9 mouse cellular contexts compared by ENCODE assay signal in the genomic region with DNA sequence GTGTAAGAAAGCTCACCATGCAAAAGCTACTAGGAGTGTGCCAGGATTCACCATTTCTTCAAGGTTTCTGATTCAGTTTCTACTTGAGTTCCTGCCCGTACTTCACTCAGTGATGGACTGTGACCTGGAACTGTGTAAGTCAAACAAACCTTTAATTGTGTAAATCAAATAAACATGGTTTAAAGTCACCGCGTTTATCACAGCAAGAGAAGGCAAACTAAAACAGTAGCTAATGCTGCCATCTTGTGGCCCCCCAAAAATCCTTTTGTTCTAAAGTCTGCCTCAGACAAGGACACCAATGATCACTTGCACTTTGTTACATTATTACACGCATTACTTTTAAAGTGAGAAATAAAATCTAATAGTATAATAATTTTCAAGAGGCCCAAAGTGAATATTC.
DNase-seq lines count a peak whose midpoint lies in the region; ATAC-seq and TF ChIP-seq lines count a peak whose summit lies in the region.
"Had no signal": no experiment of that assay in that cellular context is flagged by ENCODE, and none has a peak within 500 bp of the region (broad histone marks: within the 10 kb centered on the region; RNA-seq: fewer than 3 reads in every experiment).

No protein-coding gene starts in this region.

- peak; percentile 50 for TF ChIP-seq CTCF in lung, postnatal 0 days (IDR thresholded peaks at IDR 0.05)
- no peak for TF ChIP-seq CTCF in lung, adult 2 months (IDR thresholded peaks at IDR 0.05; ENCODE audit: insufficient read depth, low read length)
- peak; percentile 20; the same call in 1 of the 2 replicates for TF ChIP-seq CTCF in cortical plate, adult 2 months (IDR thresholded peaks at IDR 0.05; ENCODE audit: extremely low read depth, insufficient read depth, low read length)

- H3K4me2 ChIP-seq in lung, postnatal 0 days (replicated peaks; ENCODE audit: low read depth, low read length) = no peak overlapping the region
- peak overlapping the region; percentile 51 for H3K4me2 ChIP-seq in heart, embryonic 13.5 days

- WGBS in lung, postnatal 0 days = 14% methylated on average over 4 of the region's 4 CpGs
- 31% methylated on average over 4 of the region's 4 CpGs for WGBS in lung, adult 2 months
- WGBS in heart, embryonic 13.5 days = 24% methylated on average over 4 of the region's 4 CpGs
- 36% methylated on average over 4 of the region's 4 CpGs for WGBS in midbrain, embryonic 10.5 days

- no peak for TF ChIP-seq EP300 in lung, postnatal 0 days (IDR thresholded peaks at IDR 0.05)

- no peak overlapping the region for H3K27ac ChIP-seq in lung, postnatal 0 days (ENCODE audit: low read length)
- no peak overlapping the region for H3K27ac ChIP-seq in cortical plate, adult 2 months (ENCODE audit: insufficient read depth, low read length)
- no peak overlapping the region for H3K27ac ChIP-seq in heart, embryonic 13.5 days (replicated peaks)
- no peak overlapping the region for H3K27ac ChIP-seq in midbrain, embryonic 10.5 days (replicated peaks)
- H3K27ac ChIP-seq: liver, embryonic 14.5 days had no signal

- DNase-seq in lung, postnatal 0 days (ENCODE audit: low spot score) = peak; percentile 6
- no peak for DNase-seq in lung, adult 2 months
- DNase-seq in kidney, postnatal 25 days = peak; percentile 26 to 37
- peak; percentile 13 for DNase-seq in midbrain, embryonic 10.5 days (ENCODE audit: low spot score)
- DNase-seq in spleen, postnatal 36 days (ENCODE audit: low spot score in 2 of 2) = no peak
- no peak for DNase-seq in urinary bladder, adult 2 months (ENCODE audit: low spot score)

- no peaks in the 10 kb centered on the region for H3K4me1 ChIP-seq in lung, postnatal 0 days (ENCODE audit: insufficient read depth, low read depth, low read length)
- no peaks in the 10 kb centered on the region for H3K4me1 ChIP-seq in lung, adult 2 months (ENCODE audit: control insufficient read depth, insufficient read depth, low read length)
- no peaks in the 10 kb centered on the region; the same call in 1 of the 2 replicates for H3K4me1 ChIP-seq in cortical plate, adult 2 months (ENCODE audit: control insufficient read depth, insufficient read depth, low read length)
- H3K4me1 ChIP-seq in heart, embryonic 13.5 days = no peaks in the 10 kb centered on the region
- H3K4me1 ChIP-seq in midbrain, embryonic 10.5 days = no peaks in the 10 kb centered on the region

- H3K27me3 ChIP-seq in lung, postnatal 0 days (replicated peaks; ENCODE audit: insufficient read depth, low read length) = no peaks in the 10 kb centered on the region
- H3K27me3 ChIP-seq in heart, embryonic 13.5 days (replicated peaks) = no peaks in the 10 kb centered on the region
- H3K27me3 ChIP-seq in midbrain, embryonic 10.5 days (ENCODE audit: low read depth, poor library complexity, severe bottlenecking) = 0 out of 2 replicates have a peak, but pooled peaks cover 7% of the 10 kb centered on the region

- no peak overlapping the region for H3K9ac ChIP-seq in lung, postnatal 0 days (replicated peaks; ENCODE audit: low read depth)
- no peak overlapping the region for H3K9ac ChIP-seq in heart, embryonic 13.5 days
- H3K9ac ChIP-seq: liver, embryonic 14.5 days had no signal

- H3K9me3 ChIP-seq in lung, postnatal 0 days (ENCODE audit: low read length) = no peaks in the 10 kb centered on the region
- H3K9me3 ChIP-seq in heart, embryonic 13.5 days = no peaks in the 10 kb centered on the region
- no peaks in the 10 kb centered on the region for H3K9me3 ChIP-seq in midbrain, embryonic 10.5 days (replicated peaks)

- no peak for TF ChIP-seq POLR2A in lung, adult 2 months (IDR thresholded peaks at IDR 0.05; ENCODE audit: borderline replicate concordance, extremely low read depth, low read depth, low read length)
- no peak for TF ChIP-seq POLR2A in cortical plate, adult 2 months (IDR thresholded peaks at IDR 0.05; ENCODE audit: extremely low read depth, insufficient read depth, low read length)

- no peak for ATAC-seq in lung, postnatal 0 days
- ATAC-seq in heart, embryonic 13.5 days (ENCODE audit: extremely low read depth, insufficient number of reproducible peaks, low FRiP score, low TSS enrichment) = no peak

- H3K36me3 ChIP-seq in lung, postnatal 0 days (ENCODE audit: insufficient read depth, low read length) = no peaks in the 10 kb centered on the region
- no peaks in the 10 kb centered on the region for H3K36me3 ChIP-seq in heart, embryonic 13.5 days
- H3K36me3 ChIP-seq in midbrain, embryonic 10.5 days = no peaks in the 10 kb centered on the region

- no peak overlapping the region for H3K4me3 ChIP-seq in lung, postnatal 0 days (ENCODE audit: low read depth, low read length)
- no peak overlapping the region for H3K4me3 ChIP-seq in lung, adult 2 months (replicated peaks; ENCODE audit: extremely low read depth, low read depth, low read length)
- no peak overlapping the region for H3K4me3 ChIP-seq in cortical plate, adult 2 months (ENCODE audit: insufficient read depth, low read length)
- H3K4me3 ChIP-seq in heart, embryonic 13.5 days = no peak overlapping the region
- no peak overlapping the region for H3K4me3 ChIP-seq in midbrain, embryonic 10.5 days

Comparison
In these comparisons a context has a peak if more than half of its experiments do, and no peak if none do; other contexts are left out.
1. DNase-seq: peak in lung, postnatal 0 days (single experiment), kidney, postnatal 25 days (2 of 2) and midbrain, embryonic 10.5 days (single experiment); none in lung, adult 2 months (single experiment), spleen, postnatal 36 days (0 of 2) and urinary bladder, adult 2 months (single experiment).